Mouse (Mus musculus) right cerebral cortex, adult 18-20 months (tissue): Measurements from ENCODE around the gene E030025P04Rik.

Source experiments
- DNase-seq: peaks from one replicate; pipeline ENCODE4 v3.0.0; 2022; ENCODE audit warnings: mixed read lengths

E030025P04Rik gene

DNA sequence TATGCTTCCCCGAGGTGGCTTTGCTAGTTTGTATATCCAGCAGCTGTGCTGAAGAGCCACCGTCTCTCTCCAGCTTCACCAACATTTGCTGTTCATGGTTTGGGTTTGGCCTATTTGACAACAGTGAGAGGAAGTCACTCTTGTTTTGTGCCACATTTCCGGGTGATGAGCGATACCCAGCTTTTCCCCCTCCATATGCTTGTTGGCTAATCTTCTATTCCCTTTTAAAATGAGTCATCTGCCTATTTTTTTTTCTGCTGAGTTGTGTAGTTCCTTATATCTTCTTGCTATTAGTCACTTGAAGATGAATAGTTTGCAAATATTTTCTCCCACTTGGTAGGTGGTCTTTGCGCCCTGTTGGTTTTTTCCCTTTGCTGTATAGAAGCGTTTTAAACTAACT, 43.9 kb downstream of the E030025P04Rik start:
- DNase-seq = no peak

- DNase-seq = peak; percentile 21
These were observed 52.3 kb downstream of the E030025P04Rik start for GRCm38 (mm10) chr11:109091821-109092220.
